Mouse (Mus musculus): ENCODE measurements around the gene Fstl3.

GRCm38 (mm10) chr10:79806972-79807371, 29.9 kb downstream of the Fstl3 start:
- TF ChIP-seq CTCF (conservative IDR thresholded peaks at IDR 0.05; ENCODE audit: low read length) (no peak), NANOG (IDR thresholded peaks at IDR 0.05; ENCODE audit: borderline replicate concordance, low read length) (no peak), POU5F1 (IDR thresholded peaks at IDR 0.05; ENCODE audit: borderline replicate concordance, low read length) (no peak)
